Mouse (Mus musculus): ENCODE data around the gene Lrrc56. TPM values are rescaled to one million over a fixed set of nuclear protein-coding genes. Genes with fewer than 3 reads are reported as not detected.

Lrrc56 gene
- polyA plus RNA-seq, 1 experiment: 0.32 TPM

GRCm38 (mm10) chr7:141176173-141176572, 17.8 kb upstream of the Lrrc56 start:
- Histone ChIP-seq H3K79me2 (ENCODE audit: control insufficient read depth, insufficient read depth) (peaks cover 6% of the 10 kb centered on the region), H3K27me3 (ENCODE audit: control insufficient read depth, insufficient read depth, insufficient read length) (no peaks in the 10 kb centered on the region), H3K4me3 (ENCODE audit: insufficient read depth, poor library complexity, severe bottlenecking) (no peak overlapping the region), H3K36me3 (ENCODE audit: control insufficient read depth, insufficient read depth) (no peaks in the 10 kb centered on the region), H3ac (ENCODE audit: control insufficient read depth, insufficient read length, low read depth) (no peak overlapping the region), H3K79me3 (ENCODE audit: low read depth) (peaks cover 6% of the 10 kb centered on the region)
- TF ChIP-seq FOSL1 (IDR thresholded peaks at IDR 0.05; ENCODE audit: insufficient read depth, low read length, poor library complexity, severe bottlenecking) (no peak), USF1 (IDR thresholded peaks at IDR 0.05; ENCODE audit: low read depth) (no peak), MYOG (IDR thresholded peaks at IDR 0.05; ENCODE audit: control insufficient read depth, extremely low read depth, insufficient read length) (no peak), CTCF (IDR thresholded peaks at IDR 0.05; ENCODE audit: control insufficient read depth, insufficient read depth, insufficient read length) (peak; percentile 82), MYOD1 (IDR thresholded peaks at IDR 0.05; ENCODE audit: control insufficient read depth, insufficient read length, low read depth) (no peak)

GRCm38 (mm10) chr7:141188194-141188593, 5.8 kb upstream of the Lrrc56 start:
- H3ac ChIP-seq (ENCODE audit: control insufficient read depth, insufficient read length, low read depth): no peak overlapping the region
- no peak for TF ChIP-seq FOSL1 (IDR thresholded peaks at IDR 0.05; ENCODE audit: insufficient read depth, low read length, poor library complexity, severe bottlenecking)
- TF ChIP-seq MYOG (IDR thresholded peaks at IDR 0.05; ENCODE audit: control insufficient read depth, extremely low read depth, insufficient read length): no peak
- no peak for TF ChIP-seq USF1 (IDR thresholded peaks at IDR 0.05; ENCODE audit: low read depth)
- TF ChIP-seq MAX (IDR thresholded peaks at IDR 0.05): no peak
- TF ChIP-seq CTCF (IDR thresholded peaks at IDR 0.05; ENCODE audit: control insufficient read depth, insufficient read depth, insufficient read length): no peak
- no peak for TF ChIP-seq MYOD1 (IDR thresholded peaks at IDR 0.05; ENCODE audit: control insufficient read depth, insufficient read length, low read depth)
- peaks cover 14% of the 10 kb centered on the region for H3K36me3 ChIP-seq (ENCODE audit: control insufficient read depth, insufficient read depth)
- peaks cover 16% of the 10 kb centered on the region for H3K79me2 ChIP-seq (ENCODE audit: control insufficient read depth, insufficient read depth)
- H3K79me3 ChIP-seq (ENCODE audit: low read depth): peaks cover 5% of the 10 kb centered on the region
- H3K27me3 ChIP-seq (ENCODE audit: control insufficient read depth, insufficient read depth, insufficient read length): no peaks in the 10 kb centered on the region
- H3K4me3 ChIP-seq (ENCODE audit: insufficient read depth, poor library complexity, severe bottlenecking): no peak overlapping the region

GRCm38 (mm10) chr7:141188733-141189132, 5.2 kb upstream of the Lrrc56 start:
- Histone ChIP-seq H3ac (ENCODE audit: control insufficient read depth, insufficient read length, low read depth) (no peak overlapping the region), H3K27me3 (ENCODE audit: control insufficient read depth, insufficient read depth, insufficient read length) (no peaks in the 10 kb centered on the region), H3K36me3 (ENCODE audit: control insufficient read depth, insufficient read depth) (peaks cover 14% of the 10 kb centered on the region), H3K79me3 (ENCODE audit: low read depth) (peaks cover 6% of the 10 kb centered on the region), H3K4me3 (ENCODE audit: insufficient read depth, poor library complexity, severe bottlenecking) (no peak overlapping the region), H3K79me2 (ENCODE audit: control insufficient read depth, insufficient read depth) (peaks cover 20% of the 10 kb centered on the region)
- TF ChIP-seq CEBPB (IDR thresholded peaks at IDR 0.05; ENCODE audit: low read depth): no peak

- no peak overlapping the region for H3K4me3 ChIP-seq (ENCODE audit: insufficient read depth, poor library complexity, severe bottlenecking)
- H3K36me3 ChIP-seq (ENCODE audit: control insufficient read depth, insufficient read depth): peaks cover 14% of the 10 kb centered on the region
- TF ChIP-seq CEBPB (IDR thresholded peaks at IDR 0.05; ENCODE audit: low read depth): no peak
- TF ChIP-seq MYOD1 (IDR thresholded peaks at IDR 0.05; ENCODE audit: control insufficient read depth, insufficient read length, low read depth): no peak
- no peak for TF ChIP-seq MYOG (IDR thresholded peaks at IDR 0.05; ENCODE audit: control insufficient read depth, extremely low read depth, insufficient read length)
- TF ChIP-seq USF1 (IDR thresholded peaks at IDR 0.05; ENCODE audit: low read depth): no peak
- TF ChIP-seq MAX (IDR thresholded peaks at IDR 0.05): no peak
- TF ChIP-seq CTCF (IDR thresholded peaks at IDR 0.05; ENCODE audit: control insufficient read depth, insufficient read depth, insufficient read length): no peak
- no peak for TF ChIP-seq FOSL1 (IDR thresholded peaks at IDR 0.05; ENCODE audit: insufficient read depth, low read length, poor library complexity, severe bottlenecking)
- peaks cover 20% of the 10 kb centered on the region for H3K79me2 ChIP-seq (ENCODE audit: control insufficient read depth, insufficient read depth)
- H3K27me3 ChIP-seq (ENCODE audit: control insufficient read depth, insufficient read depth, insufficient read length): no peaks in the 10 kb centered on the region
- no peak overlapping the region for H3ac ChIP-seq (ENCODE audit: control insufficient read depth, insufficient read length, low read depth)
- H3K79me3 ChIP-seq (ENCODE audit: low read depth): peaks cover 6% of the 10 kb centered on the region
These were observed 3.7 kb upstream of the Lrrc56 start for GRCm38 (mm10) chr7:141190220-141190619.

GRCm38 (mm10) chr7:141191036-141191435, 2.9 kb upstream of the Lrrc56 start:
- Histone ChIP-seq H3K79me3 (ENCODE audit: low read depth) (peaks cover 6% of the 10 kb centered on the region), H3K27me3 (ENCODE audit: control insufficient read depth, insufficient read depth, insufficient read length) (no peaks in the 10 kb centered on the region), H3ac (ENCODE audit: control insufficient read depth, insufficient read length, low read depth) (no peak overlapping the region), H3K36me3 (ENCODE audit: control insufficient read depth, insufficient read depth) (peaks cover 14% of the 10 kb centered on the region), H3K4me3 (ENCODE audit: insufficient read depth, poor library complexity, severe bottlenecking) (no peak overlapping the region), H3K79me2 (ENCODE audit: control insufficient read depth, insufficient read depth) (peaks cover 20% of the 10 kb centered on the region)
- no peak for TF ChIP-seq CEBPB (IDR thresholded peaks at IDR 0.05; ENCODE audit: low read depth)
- TF ChIP-seq USF1 (IDR thresholded peaks at IDR 0.05; ENCODE audit: low read depth): no peak
- TF ChIP-seq MYOG (IDR thresholded peaks at IDR 0.05; ENCODE audit: control insufficient read depth, extremely low read depth, insufficient read length): no peak
- no peak for TF ChIP-seq CTCF (IDR thresholded peaks at IDR 0.05; ENCODE audit: control insufficient read depth, insufficient read depth, insufficient read length)
- no peak for TF ChIP-seq FOSL1 (IDR thresholded peaks at IDR 0.05; ENCODE audit: insufficient read depth, low read length, poor library complexity, severe bottlenecking)
- TF ChIP-seq MAX (IDR thresholded peaks at IDR 0.05): no peak
- TF ChIP-seq MYOD1 (IDR thresholded peaks at IDR 0.05; ENCODE audit: control insufficient read depth, insufficient read length, low read depth): no peak

GRCm38 (mm10) chr7:141191796-141192685, 1.9 kb upstream of the Lrrc56 start:
- Histone ChIP-seq H3K79me3 (ENCODE audit: low read depth) (peaks cover 6% of the 10 kb centered on the region), H3K79me2 (ENCODE audit: control insufficient read depth, insufficient read depth) (peaks cover 20% of the 10 kb centered on the region), H3K4me3 (ENCODE audit: insufficient read depth, poor library complexity, severe bottlenecking) (no peak overlapping the region), H3K27me3 (ENCODE audit: control insufficient read depth, insufficient read depth, insufficient read length) (no peaks in the 10 kb centered on the region), H3K36me3 (ENCODE audit: control insufficient read depth, insufficient read depth) (peaks cover 14% of the 10 kb centered on the region), H3ac (ENCODE audit: control insufficient read depth, insufficient read length, low read depth) (no peak overlapping the region)
- TF ChIP-seq MYOD1 (IDR thresholded peaks at IDR 0.05; ENCODE audit: control insufficient read depth, insufficient read length, low read depth): no peak
- TF ChIP-seq MAX (IDR thresholded peaks at IDR 0.05): no peak
- TF ChIP-seq MYOG (IDR thresholded peaks at IDR 0.05; ENCODE audit: control insufficient read depth, extremely low read depth, insufficient read length): no peak
- no peak for TF ChIP-seq FOSL1 (IDR thresholded peaks at IDR 0.05; ENCODE audit: insufficient read depth, low read length, poor library complexity, severe bottlenecking)
- no peak for TF ChIP-seq USF1 (IDR thresholded peaks at IDR 0.05; ENCODE audit: low read depth)
- no peak for TF ChIP-seq CEBPB (IDR thresholded peaks at IDR 0.05; ENCODE audit: low read depth)
- TF ChIP-seq CTCF (IDR thresholded peaks at IDR 0.05; ENCODE audit: control insufficient read depth, insufficient read depth, insufficient read length): no peak
